Mouse (Mus musculus) limb, embryonic 14.5 days (tissue): Measurements from ENCODE around the gene Ddx5. TPM values are rescaled to one million over a fixed set of nuclear protein-coding genes. Genes with fewer than 3 reads are reported as not detected.
"Not testable (repeated sequence)": the region's sequence is repeated elsewhere in the genome, so short reads cannot be mapped to it uniquely, and the experiment has no call there.

Source experiments
- ATAC-seq: fragments of 200-750 bp; cut with Nextera tagmentation; 2 replicates; pipeline ENCODE4 v1.8.0; 2017; ENCODE audit warnings: low read depth, moderate number of reproducible peaks, moderate TSS enrichment; ENCODE audit not compliant: low FRiP score
- DNase-seq: peaks from one replicate; pipeline ENCODE4 v3.0.0-alpha.2; 2015; ENCODE audit warnings: low spot score
- H3K27ac ChIP-seq: fragments of 300-500 bp; sonication (generic); replicated peaks from 2 replicates; pipeline ENCODE4 v1.5.1; 2014; ENCODE audit warnings: low read depth, mild to moderate bottlenecking, low read length, moderate library complexity, mixed read lengths
- H3K27me3 ChIP-seq: fragments of 300-500 bp; sonication (generic); 2 replicates; pipeline ENCODE4 v1.6.1; 2014; ENCODE audit warnings: low read length, mixed read lengths; ENCODE audit not compliant: control insufficient read depth, insufficient read depth
- H3K36me3 ChIP-seq: fragments of 300-500 bp; sonication (generic); 2 replicates; pipeline ENCODE4 v1.6.1; 2014; ENCODE audit warnings: mild to moderate bottlenecking, low read length, moderate library complexity, mixed read lengths; ENCODE audit not compliant: control insufficient read depth, insufficient read depth
- H3K4me1 ChIP-seq: fragments of 300-500 bp; sonication (generic); 2 replicates; pipeline ENCODE4 v1.6.1; 2014; ENCODE audit warnings: antibody characterized with exemption, low read length, mixed read lengths; ENCODE audit not compliant: control insufficient read depth, insufficient read depth
- H3K4me2 ChIP-seq: fragments of 300-500 bp; sonication (generic); replicated peaks from 2 replicates; pipeline ENCODE4 v1.6.1; 2014; ENCODE audit warnings: low read depth, mild to moderate bottlenecking, low read length, moderate library complexity; ENCODE audit not compliant: severe bottlenecking
- H3K4me3 ChIP-seq: fragments of 300-500 bp; sonication (generic); replicated peaks from 2 replicates; pipeline ENCODE4 v1.5.1; 2014; ENCODE audit warnings: low read length
- H3K9ac ChIP-seq: fragments of 300-500 bp; sonication (generic); 2 replicates; pipeline ENCODE4 v1.6.1; 2014; ENCODE audit warnings: mild to moderate bottlenecking, low read depth, low read length, moderate library complexity; ENCODE audit not compliant: severe bottlenecking
- H3K9me3 ChIP-seq: fragments of 300-500 bp; sonication (generic); 2 replicates; pipeline ENCODE4 v1.6.1; 2016; ENCODE audit warnings: low read length; ENCODE audit not compliant: control insufficient read depth
- POLR2A ChIP-seq: fragments of 200-500 bp; IDR thresholded peaks from 2 replicates; pipeline ENCODE4 v1.8.0; 2012; ENCODE audit warnings: inconsistent platforms, mild to moderate bottlenecking, moderate library complexity, borderline replicate concordance; ENCODE audit not compliant: insufficient read depth, insufficient read length; ENCODE audit errors: extremely low read depth
- WGBS: fragments of 180-500 bp; shearing (Covaris S2); extraction: QIAGEN DNeasy Blood & Tissue Kit; methylation state at CpG from one replicate; pipeline ENCODE4 v1.1.7; 2014; 5-methylcytosine and 5-hydroxymethylcytosine counted together
- polyA plus RNA-seq, 2 experiments: library from polyadenylated mRNA; depleted of rRNA in 1 of 2; stranded (reverse) in 1 of 2; unstranded in 1 of 2; fragments of >200 nt; fragmentation: Nextera tagmentation in 1 of 2; extraction: Ambion mirVana in 1 of 2; gene quantifications; 2 replicates each; pipeline versions ENCODE4 v1.2.1 to v1.2.3; 2012 to 2014

The Ddx5 gene
- polyA plus RNA-seq, 2 experiments, result 351 to 503 TPM

GRCm38 (mm10) chr11:106741826-106742225 lies 47.2 kb downstream of the Ddx5 start:
- Histone ChIP-seq H3K9ac (no peak overlapping the region), H3K4me1 (no peaks in the 10 kb centered on the region), H3K4me3 (no peak overlapping the region), H3K36me3 (no peaks in the 10 kb centered on the region), H3K4me2 (no peak overlapping the region), H3K27ac (no peak overlapping the region), H3K9me3 (no peaks in the 10 kb centered on the region), H3K27me3 (no peaks in the 10 kb centered on the region)
- DNase-seq, result no peak
- no peak for TF ChIP-seq POLR2A
- no peak for ATAC-seq
- WGBS, result 94% methylated on average over 3 of the region's 3 CpGs

DNA sequence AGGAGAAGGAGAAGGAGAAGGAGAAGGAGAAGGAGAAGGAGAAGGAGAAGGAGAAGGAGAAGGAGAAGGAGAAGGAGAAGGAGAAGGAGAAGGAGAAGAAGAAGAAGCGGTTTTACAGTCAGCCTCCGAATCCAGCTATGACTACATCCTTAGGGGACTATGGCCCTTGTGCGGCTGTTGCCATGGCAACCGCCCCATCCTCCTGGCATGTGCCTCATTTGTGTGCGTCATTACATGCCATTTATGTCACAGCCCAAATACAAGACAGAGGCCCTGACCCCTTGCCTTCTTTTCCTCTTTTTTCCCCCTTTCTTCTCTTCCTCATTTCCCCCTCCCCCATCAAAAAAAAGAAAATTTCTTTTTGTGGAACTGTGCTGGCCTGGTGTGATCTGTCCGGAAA lies 47.8 kb downstream of the Ddx5 start:
- no peaks in the 10 kb centered on the region for H3K4me1 ChIP-seq
- H3K9ac ChIP-seq, result no peak overlapping the region
- ATAC-seq (no peak), DNase-seq (no peak)
- 64% methylated on average over 6 of the region's 6 CpGs for WGBS
- no peak overlapping the region for H3K27ac ChIP-seq
- no peak overlapping the region for H3K4me2 ChIP-seq
- H3K36me3 ChIP-seq, result no peaks in the 10 kb centered on the region
- no peak overlapping the region for H3K4me3 ChIP-seq
- no peaks in the 10 kb centered on the region for H3K27me3 ChIP-seq
- H3K9me3 ChIP-seq, result no peaks in the 10 kb centered on the region
- TF ChIP-seq POLR2A, result no peak

DNA sequence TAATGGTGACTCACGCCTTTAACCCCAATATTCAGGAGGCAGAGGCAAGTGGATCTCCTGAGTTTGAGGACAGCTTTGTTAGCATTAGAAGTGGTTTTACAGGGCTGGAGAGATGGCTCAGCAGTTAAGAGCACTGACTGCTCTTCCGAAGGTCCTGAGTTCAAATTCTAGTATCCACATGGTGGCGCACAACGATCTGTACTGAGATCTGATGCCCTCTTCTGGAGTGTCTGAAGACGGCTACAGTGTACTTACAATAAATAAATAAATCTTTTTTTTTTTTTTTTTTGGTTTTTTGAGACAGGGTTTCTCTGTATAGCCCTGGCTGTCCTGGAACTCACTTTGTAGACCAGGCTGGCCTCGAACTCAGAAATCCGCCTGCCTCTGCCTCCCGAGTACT lies 48.3 kb downstream of the Ddx5 start:
- H3K36me3 ChIP-seq, H3K4me3 ChIP-seq, H3K4me2 ChIP-seq, H3K9me3 ChIP-seq, H3K27me3 ChIP-seq, H3K4me1 ChIP-seq, H3K9ac ChIP-seq, DNase-seq, H3K27ac ChIP-seq, ATAC-seq: not testable (repeated sequence)
- WGBS, result 94% methylated on average over 8 of the region's 8 CpGs

GRCm38 (mm10) chr11:106739116-106739515 lies 49.9 kb downstream of the Ddx5 start:
- Histone ChIP-seq H3K4me1 (no peaks in the 10 kb centered on the region), H3K9ac (no peak overlapping the region), H3K4me3 (no peak overlapping the region), H3K4me2 (no peak overlapping the region), H3K9me3 (no peaks in the 10 kb centered on the region), H3K36me3 (no peaks in the 10 kb centered on the region), H3K27me3 (no peaks in the 10 kb centered on the region), H3K27ac (no peak overlapping the region)
- no peak for ATAC-seq
- TF ChIP-seq POLR2A, result no peak
- WGBS, result 95% methylated on average over 2 of the region's 2 CpGs
- DNase-seq, result no peak

GRCm38 (mm10) chr11:106737178-106737621 lies 51.8 kb downstream of the Ddx5 start:
- Histone ChIP-seq H3K4me1 (no peaks in the 10 kb centered on the region), H3K4me2 (no peak overlapping the region), H3K9ac (0 out of 2 replicates have a peak overlapping the region, but pooled peaks have one; percentile 16), H3K9me3 (no peaks in the 10 kb centered on the region), H3K27me3 (no peaks in the 10 kb centered on the region), H3K36me3 (no peaks in the 10 kb centered on the region), H3K27ac (no peak overlapping the region), H3K4me3 (no peak overlapping the region)
- no peak for TF ChIP-seq POLR2A
- 32% methylated on average over 12 of the region's 12 CpGs for WGBS
- DNase-seq, result no peak
- ATAC-seq, result no peak

DNA sequence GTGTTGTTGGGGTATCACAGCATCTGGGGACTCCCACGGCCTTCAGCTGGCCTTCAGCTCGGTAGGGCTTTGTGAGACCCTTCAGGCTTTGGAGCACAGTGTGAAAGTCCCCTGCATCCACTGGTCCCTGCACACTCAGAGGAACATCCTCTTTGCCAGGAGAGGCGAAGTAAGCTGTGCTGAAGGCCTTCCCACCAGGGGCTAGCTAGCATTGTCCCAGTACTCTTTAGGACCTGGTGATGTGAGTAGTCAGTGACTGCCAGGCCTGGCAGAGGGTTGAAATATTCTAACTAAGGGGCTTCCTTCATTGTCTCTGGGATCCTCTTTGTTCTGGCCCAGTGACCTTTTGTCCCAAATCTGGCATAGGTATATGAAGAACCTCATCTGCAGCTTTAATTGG lies 52.4 kb downstream of the Ddx5 start:
- H3K36me3 ChIP-seq, result no peaks in the 10 kb centered on the region
- TF ChIP-seq POLR2A, result no peak
- H3K27me3 ChIP-seq, result no peaks in the 10 kb centered on the region
- no peak overlapping the region for H3K4me2 ChIP-seq
- no peak overlapping the region for H3K4me3 ChIP-seq
- ATAC-seq (no peak), DNase-seq (no peak)
- peak overlapping the region; percentile 16; the same call in 1 of the 2 replicates for H3K9ac ChIP-seq
- 73% methylated on average over 3 of the region's 3 CpGs for WGBS
- no peaks in the 10 kb centered on the region for H3K4me1 ChIP-seq
- no peak overlapping the region for H3K27ac ChIP-seq
- no peaks in the 10 kb centered on the region for H3K9me3 ChIP-seq
